Mouse (Mus musculus): ENCODE measurements around the gene Ptprf. TPM values are rescaled to one million over a fixed set of nuclear protein-coding genes. Genes with fewer than 3 reads are reported as not detected.

Ptprf gene
- polyA plus RNA-seq, 1 experiment, result 0.67 TPM

GRCm38 (mm10) chr4:118254953-118255352 is 36.3 kb downstream of the Ptprf start:
- Histone ChIP-seq H3K27ac (replicated peaks; ENCODE audit: low read depth, low read length) (no peak overlapping the region), H3K4me3 (ENCODE audit: insufficient read depth, low read depth, low read length) (no peak overlapping the region), H3K4me1 (ENCODE audit: control insufficient read depth, insufficient read depth, insufficient read length, low read length) (no peaks in the 10 kb centered on the region)

GRCm38 (mm10) chr4:118247323-118247722 is 43.9 kb downstream of the Ptprf start:
- Histone ChIP-seq H3K4me3 (ENCODE audit: insufficient read depth, low read depth, low read length) (no peak overlapping the region), H3K27ac (replicated peaks; ENCODE audit: low read depth, low read length) (no peak overlapping the region), H3K4me1 (ENCODE audit: control insufficient read depth, insufficient read depth, insufficient read length, low read length) (no peaks in the 10 kb centered on the region)

- no peaks in the 10 kb centered on the region for H3K4me1 ChIP-seq (ENCODE audit: control insufficient read depth, insufficient read depth, insufficient read length, low read length)
- H3K4me3 ChIP-seq (ENCODE audit: insufficient read depth, low read depth, low read length), result no peak overlapping the region
- no peak overlapping the region for H3K27ac ChIP-seq (replicated peaks; ENCODE audit: low read depth, low read length)
Measured at GRCm38 (mm10) chr4:118245847-118246246, 45.4 kb downstream of the Ptprf start.

- Histone ChIP-seq H3K27ac (replicated peaks; ENCODE audit: low read depth, low read length) (no peak overlapping the region), H3K4me3 (ENCODE audit: insufficient read depth, low read depth, low read length) (no peak overlapping the region), H3K4me1 (ENCODE audit: control insufficient read depth, insufficient read depth, insufficient read length, low read length) (no peaks in the 10 kb centered on the region)
Measured at GRCm38 (mm10) chr4:118243791-118244190, 47.4 kb downstream of the Ptprf start.

GRCm38 (mm10) chr4:118243298-118243697 is 47.9 kb downstream of the Ptprf start:
- Histone ChIP-seq H3K4me1 (ENCODE audit: control insufficient read depth, insufficient read depth, insufficient read length, low read length) (no peaks in the 10 kb centered on the region), H3K4me3 (ENCODE audit: insufficient read depth, low read depth, low read length) (no peak overlapping the region), H3K27ac (replicated peaks; ENCODE audit: low read depth, low read length) (no peak overlapping the region)

- Histone ChIP-seq H3K27ac (replicated peaks; ENCODE audit: low read depth, low read length) (no peak overlapping the region), H3K4me3 (ENCODE audit: insufficient read depth, low read depth, low read length) (no peak overlapping the region), H3K4me1 (ENCODE audit: control insufficient read depth, insufficient read depth, insufficient read length, low read length) (no peaks in the 10 kb centered on the region)
Measured at GRCm38 (mm10) chr4:118239960-118240689, 51.1 kb downstream of the Ptprf start.

- H3K27ac ChIP-seq (replicated peaks; ENCODE audit: low read depth, low read length), result no peak overlapping the region
- no peak overlapping the region for H3K4me3 ChIP-seq (ENCODE audit: insufficient read depth, low read depth, low read length)
- no peaks in the 10 kb centered on the region for H3K4me1 ChIP-seq (ENCODE audit: control insufficient read depth, insufficient read depth, insufficient read length, low read length)
Measured at GRCm38 (mm10) chr4:118238666-118239065, 52.5 kb downstream of the Ptprf start.

- Histone ChIP-seq H3K4me3 (ENCODE audit: insufficient read depth, low read depth, low read length) (no peak overlapping the region), H3K4me1 (ENCODE audit: control insufficient read depth, insufficient read depth, insufficient read length, low read length) (no peaks in the 10 kb centered on the region), H3K27ac (replicated peaks; ENCODE audit: low read depth, low read length) (no peak overlapping the region)
Measured at GRCm38 (mm10) chr4:118236871-118237270, 54.3 kb downstream of the Ptprf start.

GRCm38 (mm10) chr4:118234711-118235388 is 56.4 kb downstream of the Ptprf start:
- Histone ChIP-seq H3K4me3 (ENCODE audit: insufficient read depth, low read depth, low read length) (no peak overlapping the region), H3K27ac (replicated peaks; ENCODE audit: low read depth, low read length) (no peak overlapping the region)

GRCm38 (mm10) chr4:118233886-118234285 is 57.3 kb downstream of the Ptprf start:
- Histone ChIP-seq H3K4me3 (ENCODE audit: insufficient read depth, low read depth, low read length) (no peak overlapping the region), H3K4me1 (ENCODE audit: control insufficient read depth, insufficient read depth, insufficient read length, low read length) (no peaks in the 10 kb centered on the region), H3K27ac (replicated peaks; ENCODE audit: low read depth, low read length) (no peak overlapping the region)

More at GRCm38 (mm10) chr4:118234711-118235388, 56.4 kb downstream of the Ptprf start:
- no peaks in the 10 kb centered on the region for H3K4me1 ChIP-seq (ENCODE audit: control insufficient read depth, insufficient read depth, insufficient read length, low read length)

GRCm38 (mm10) chr4:118231861-118232260 is 59.3 kb downstream of the Ptprf start:
- H3K4me3 ChIP-seq (ENCODE audit: insufficient read depth, low read depth, low read length), result no peak overlapping the region
- H3K4me1 ChIP-seq (ENCODE audit: control insufficient read depth, insufficient read depth, insufficient read length, low read length), result no peaks in the 10 kb centered on the region
- H3K27ac ChIP-seq (replicated peaks; ENCODE audit: low read depth, low read length), result no peak overlapping the region

GRCm38 (mm10) chr4:118229035-118229770 is 62.0 kb downstream of the Ptprf start:
- H3K4me1 ChIP-seq (ENCODE audit: control insufficient read depth, insufficient read depth, insufficient read length, low read length), result no peaks in the 10 kb centered on the region
- H3K27ac ChIP-seq (replicated peaks; ENCODE audit: low read depth, low read length), result no peak overlapping the region

GRCm38 (mm10) chr4:118227398-118227797 is 63.8 kb downstream of the Ptprf start:
- Histone ChIP-seq H3K27ac (replicated peaks; ENCODE audit: low read depth, low read length) (no peak overlapping the region), H3K4me3 (ENCODE audit: insufficient read depth, low read depth, low read length) (no peak overlapping the region), H3K4me1 (ENCODE audit: control insufficient read depth, insufficient read depth, insufficient read length, low read length) (no peaks in the 10 kb centered on the region)

More at GRCm38 (mm10) chr4:118229035-118229770, 62.0 kb downstream of the Ptprf start:
- no peak overlapping the region for H3K4me3 ChIP-seq (ENCODE audit: insufficient read depth, low read depth, low read length)

- Histone ChIP-seq H3K4me3 (ENCODE audit: insufficient read depth, low read depth, low read length) (no peak overlapping the region), H3K27ac (replicated peaks; ENCODE audit: low read depth, low read length) (no peak overlapping the region), H3K4me1 (ENCODE audit: control insufficient read depth, insufficient read depth, insufficient read length, low read length) (no peaks in the 10 kb centered on the region)
Measured at GRCm38 (mm10) chr4:118221261-118221660, 69.9 kb downstream of the Ptprf start.

- Histone ChIP-seq H3K4me1 (ENCODE audit: control insufficient read depth, insufficient read depth, insufficient read length, low read length) (no peaks in the 10 kb centered on the region), H3K27ac (replicated peaks; ENCODE audit: low read depth, low read length) (no peak overlapping the region), H3K4me3 (ENCODE audit: insufficient read depth, low read depth, low read length) (no peak overlapping the region)
Measured at GRCm38 (mm10) chr4:118220756-118221155, 70.4 kb downstream of the Ptprf start.

Measured in brown adipose tissue, adult 24 weeks (tissue).